Mouse (Mus musculus) macrophage (primary cell): ENCODE results near the gene Aff1. TPM values are rescaled to one million over a fixed set of nuclear protein-coding genes. Genes with fewer than 3 reads are reported as not detected.

Experiments
- H3K27ac ChIP-seq: fragments of 350-480 bp; formaldehyde crosslinking; 2 replicates; pipeline ENCODE4 v1.9.0; 2021
- H3K36me3 ChIP-seq: fragments of 350-480 bp; formaldehyde crosslinking; 2 replicates; pipeline ENCODE4 v1.9.0; 2021; ENCODE audit errors: inconsistent target
- H3K4me3 ChIP-seq: fragments of 350-480 bp; formaldehyde crosslinking; 2 replicates; pipeline ENCODE4 v1.9.0; 2021; ENCODE audit errors: inconsistent target
- H3K79me2 ChIP-seq: fragments of 350-480 bp; formaldehyde crosslinking; 2 replicates; pipeline ENCODE4 v1.9.0; 2021; ENCODE audit errors: inconsistent target
- WGBS: methylation state at CpG from one replicate; pipeline ENCODE4 v1.1.7; 2026; ENCODE audit warnings: inconsistent platforms; ENCODE audit not compliant: missing documents; 5-methylcytosine and 5-hydroxymethylcytosine counted together
- polyA plus RNA-seq: library from polyadenylated mRNA; stranded (reverse); fragments of 250-400 nt; gene quantifications from 3 replicates; pipeline ENCODE4 v1.2.4, GENCODE M21; 2018; ENCODE audit warnings: inconsistent platforms

The Aff1 gene
- polyA plus RNA-seq, 1 experiment from 2014 or later, result 46.7 TPM

DNA sequence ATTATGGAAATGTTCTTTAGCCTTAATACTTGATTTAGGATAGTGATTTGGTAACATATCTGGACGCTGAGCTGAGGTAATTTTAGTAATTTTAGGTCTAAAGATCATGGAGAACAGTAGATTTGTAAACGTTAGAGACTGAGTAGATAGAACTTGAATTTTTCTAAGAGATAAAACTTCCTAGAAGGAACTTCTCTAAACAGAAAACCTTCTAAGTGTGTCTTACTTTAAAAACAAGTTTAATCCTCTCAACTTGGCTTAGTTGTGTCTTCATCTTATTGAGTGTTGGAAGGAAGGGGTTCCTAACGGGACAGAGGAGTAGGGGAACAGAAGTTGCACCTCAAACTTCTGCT, 62.9 kb downstream of the Aff1 start:
- Histone ChIP-seq H3K27ac (peak overlapping the region; percentile 86), H3K36me3 (no peaks in the 10 kb centered on the region), H3K79me2 (peaks cover 83% of the 10 kb centered on the region), H3K4me3 (peak overlapping the region; percentile 71)
- WGBS, result 0% methylated on average over 3 of the region's 3 CpGs

DNA sequence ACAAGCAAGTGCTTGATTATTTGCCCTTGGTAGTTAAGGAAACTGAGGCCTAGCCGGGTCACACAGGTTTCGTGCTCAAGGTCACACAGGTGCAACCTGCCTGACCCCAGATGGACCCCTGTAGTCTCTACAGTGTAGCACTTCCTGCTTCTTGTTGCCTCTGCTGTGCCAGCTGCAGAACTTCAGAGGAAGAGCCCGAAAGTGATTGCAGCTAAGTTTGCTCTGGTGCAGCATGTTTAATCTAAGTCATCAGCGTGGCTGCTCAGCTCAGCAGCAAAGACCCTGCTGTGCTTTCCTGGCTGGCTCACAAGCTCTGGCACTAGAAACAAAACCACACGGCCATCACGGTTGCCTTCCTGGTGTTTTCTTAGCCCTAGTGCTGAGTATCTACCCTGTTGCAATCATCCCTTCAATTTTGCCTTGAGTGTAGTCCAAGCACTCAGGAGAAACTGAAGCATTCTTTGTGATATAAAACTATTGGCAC, 64.1 kb downstream of the Aff1 start:
- H3K36me3 ChIP-seq, result no peaks in the 10 kb centered on the region
- H3K79me2 ChIP-seq, result peaks cover 83% of the 10 kb centered on the region
- WGBS, result 13% methylated on average over 6 of the region's 6 CpGs
- H3K4me3 ChIP-seq, result no peak overlapping the region
- H3K27ac ChIP-seq, result peak overlapping the region; percentile 86

DNA sequence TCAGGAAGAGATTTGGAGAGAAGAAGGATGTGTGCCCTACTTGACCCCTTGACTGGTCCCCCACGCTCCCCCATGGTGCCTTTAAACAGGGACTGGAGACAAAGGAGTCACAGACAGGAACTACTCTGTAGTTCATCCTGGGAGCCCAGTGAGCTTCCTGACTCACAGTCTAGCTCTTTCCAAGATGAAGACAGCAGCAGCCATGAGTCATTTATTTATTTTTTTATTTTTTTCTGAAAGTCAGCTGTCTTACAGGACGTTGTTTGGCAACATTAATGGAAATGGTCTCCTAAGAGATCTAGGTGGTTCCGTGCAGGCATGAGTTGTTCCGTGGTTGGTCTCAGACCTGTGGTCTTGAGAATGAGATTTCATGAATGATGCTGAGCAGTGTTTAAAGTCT, 66.3 kb downstream of the Aff1 start:
- Histone ChIP-seq H3K36me3 (no peaks in the 10 kb centered on the region), H3K4me3 (no peak overlapping the region), H3K27ac (no peak overlapping the region), H3K79me2 (peaks cover 92% of the 10 kb centered on the region)
- 53% methylated on average over 4 of the region's 4 CpGs for WGBS

DNA sequence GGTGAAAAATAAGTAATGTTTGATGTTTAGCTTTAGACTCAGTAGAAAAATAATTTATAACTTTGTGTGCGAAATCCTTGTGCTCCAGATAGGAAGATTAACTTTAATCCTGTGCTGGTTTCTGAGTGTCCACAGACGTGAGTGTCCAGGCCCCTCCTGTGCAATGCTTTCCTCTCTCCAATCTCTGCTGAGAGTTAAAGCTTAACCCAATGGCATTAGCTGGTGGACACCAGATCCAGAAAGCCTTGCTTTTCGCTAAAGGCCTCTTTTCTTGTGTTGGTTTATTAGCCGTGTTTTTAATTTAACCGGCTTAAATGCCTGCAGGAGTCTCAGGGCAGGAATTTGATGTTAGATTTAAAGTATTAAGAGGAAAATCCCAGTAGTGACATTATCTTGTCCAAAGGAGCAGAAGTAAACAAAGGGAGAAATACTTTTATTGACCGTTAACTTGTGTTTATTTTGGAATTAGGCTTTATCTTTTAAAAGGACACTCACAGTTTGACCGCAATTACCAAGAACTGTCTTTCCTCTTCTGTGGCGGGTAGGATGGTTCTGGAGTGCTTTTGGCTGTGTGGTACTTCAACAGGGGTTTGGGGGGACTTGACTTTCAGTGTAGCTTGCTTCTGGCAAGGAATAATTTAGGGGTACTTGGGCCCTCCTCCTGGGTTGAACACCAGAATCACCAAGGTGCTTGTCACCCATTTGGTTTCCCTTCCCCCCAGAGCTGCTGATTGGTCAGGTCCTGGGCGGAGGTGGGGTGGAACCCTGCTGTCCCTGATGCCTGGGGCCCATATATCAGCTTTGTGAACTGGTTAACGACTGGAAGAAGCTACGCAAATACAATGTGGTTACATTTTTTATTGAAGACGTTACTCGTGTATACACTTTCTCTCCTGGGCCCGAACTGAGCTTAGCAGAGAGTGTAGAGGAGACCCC, 67.6 kb downstream of the Aff1 start:
- H3K79me2 ChIP-seq, result peaks cover 100% of the 10 kb centered on the region
- no peak overlapping the region; the same call in 1 of the 2 replicates for H3K4me3 ChIP-seq
- peak overlapping the region; percentile 75 for H3K27ac ChIP-seq
- 54% methylated on average over 14 of the region's 14 CpGs for WGBS
- H3K36me3 ChIP-seq, result no peaks in the 10 kb centered on the region; the same call in 1 of the 2 replicates

DNA sequence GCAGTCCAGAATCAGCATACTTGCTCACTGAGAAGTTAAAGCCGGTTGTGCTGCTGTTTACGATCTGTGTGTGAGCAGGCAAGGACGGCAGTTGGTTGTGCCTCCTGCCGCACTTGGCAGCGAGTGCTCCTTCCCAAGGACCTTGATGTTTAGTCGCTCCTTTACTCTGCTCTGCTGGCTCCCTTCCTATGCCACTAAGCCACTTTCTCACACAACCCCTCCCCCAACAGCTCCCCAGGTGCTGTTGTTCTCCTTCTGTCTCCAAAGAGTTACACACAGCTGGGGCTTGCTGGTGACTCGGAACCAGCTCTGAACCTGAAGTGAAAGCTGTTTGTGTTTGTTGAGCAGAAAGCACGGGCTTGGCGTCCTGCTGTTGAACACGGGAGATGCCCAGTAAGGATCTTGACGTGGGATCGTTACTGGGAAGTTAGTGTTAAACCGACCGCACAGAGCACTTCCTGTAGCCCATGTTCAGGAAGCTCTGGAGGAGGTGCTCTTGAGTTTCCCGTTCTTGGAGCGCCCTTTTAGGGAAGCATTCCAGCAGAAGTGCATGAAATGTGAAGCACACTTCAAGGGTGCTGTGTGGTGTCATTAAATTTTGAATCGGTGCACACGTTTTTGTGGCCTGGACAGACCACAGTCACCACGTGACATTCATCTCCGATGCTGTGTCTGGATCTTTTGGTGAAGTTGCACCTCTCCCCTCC, 68.4 kb downstream of the Aff1 start:
- Histone ChIP-seq H3K79me2 (peaks cover 100% of the 10 kb centered on the region), H3K36me3 (peaks cover 6% of the 10 kb centered on the region), H3K4me3 (peak overlapping the region; percentile 10; the same call in 1 of the 2 replicates), H3K27ac (peak overlapping the region; percentile 75)
- 3% methylated on average over 20 of the region's 20 CpGs for WGBS

DNA sequence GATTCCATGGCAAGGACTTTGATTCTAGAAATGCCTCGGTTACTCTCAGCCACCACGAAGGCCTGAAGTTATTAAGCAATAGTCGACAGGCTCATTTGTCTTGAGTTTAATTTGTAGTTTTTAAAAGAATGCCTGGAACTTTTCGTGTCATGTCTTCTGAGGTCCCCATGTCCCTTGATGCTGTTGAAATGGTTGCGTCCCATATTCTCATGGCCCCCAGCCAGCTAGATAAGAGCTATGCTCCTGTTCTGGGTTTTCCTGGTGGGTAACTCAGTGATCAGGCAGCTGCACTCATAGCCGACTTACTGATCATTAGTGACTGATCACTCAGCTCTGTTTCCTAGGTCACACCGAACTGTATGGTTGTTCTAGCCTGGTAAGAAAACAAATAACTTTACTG, 69.6 kb downstream of the Aff1 start:
- Histone ChIP-seq H3K27ac (no peak overlapping the region), H3K79me2 (peaks cover 100% of the 10 kb centered on the region), H3K36me3 (peaks cover 12% of the 10 kb centered on the region), H3K4me3 (no peak overlapping the region)
- 54% methylated on average over 7 of the region's 7 CpGs for WGBS

DNA sequence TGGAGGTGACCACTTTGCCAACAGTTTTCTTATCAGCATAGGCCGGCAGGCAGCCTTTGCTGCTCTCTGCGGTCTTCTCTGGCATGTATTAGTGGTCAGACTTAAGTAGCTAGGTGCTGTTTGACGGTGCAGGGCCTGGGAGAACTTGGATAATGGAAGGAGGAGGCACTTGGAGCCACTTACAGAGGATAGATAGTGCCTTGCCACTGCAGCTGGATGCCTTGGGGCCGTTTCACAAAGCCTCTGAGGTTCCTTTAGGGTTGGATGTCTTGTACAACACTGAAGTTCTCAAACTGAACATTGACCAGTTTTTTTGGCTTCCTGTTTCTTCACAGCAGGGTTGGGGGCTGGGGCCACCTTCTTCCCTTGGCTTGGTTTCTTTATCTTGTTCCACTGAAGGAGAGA, 70.7 kb downstream of the Aff1 start:
- 10% methylated on average over 4 of the region's 4 CpGs for WGBS
- peak overlapping the region; percentile 41 for H3K27ac ChIP-seq
- H3K4me3 ChIP-seq, result no peak overlapping the region
- peaks cover 100% of the 10 kb centered on the region for H3K79me2 ChIP-seq
- H3K36me3 ChIP-seq, result peaks cover 12% of the 10 kb centered on the region

DNA sequence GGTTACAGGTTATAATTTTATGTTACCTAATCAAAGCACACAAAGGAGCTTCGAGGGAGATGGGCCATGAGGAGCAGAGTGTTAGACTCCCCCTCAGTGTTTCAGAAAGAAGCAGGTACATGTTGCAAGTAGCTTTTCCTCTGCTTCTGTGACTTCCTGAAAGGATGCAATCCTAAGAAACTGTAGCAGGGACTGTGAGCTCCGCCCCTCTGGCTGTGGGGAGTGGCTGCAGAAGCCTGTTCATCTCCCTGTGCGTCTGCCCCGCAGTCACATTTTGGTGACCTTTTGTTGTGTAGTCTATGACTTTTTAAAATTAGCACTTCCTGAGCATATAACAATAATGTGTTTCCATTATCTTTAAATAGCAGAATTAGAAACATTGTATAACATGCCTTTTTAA, 73.2 kb downstream of the Aff1 start:
- Histone ChIP-seq H3K36me3 (peaks cover 22% of the 10 kb centered on the region), H3K4me3 (no peak overlapping the region), H3K79me2 (peaks cover 100% of the 10 kb centered on the region), H3K27ac (no peak overlapping the region)
- WGBS, result 85% methylated on average over 4 of the region's 4 CpGs

DNA sequence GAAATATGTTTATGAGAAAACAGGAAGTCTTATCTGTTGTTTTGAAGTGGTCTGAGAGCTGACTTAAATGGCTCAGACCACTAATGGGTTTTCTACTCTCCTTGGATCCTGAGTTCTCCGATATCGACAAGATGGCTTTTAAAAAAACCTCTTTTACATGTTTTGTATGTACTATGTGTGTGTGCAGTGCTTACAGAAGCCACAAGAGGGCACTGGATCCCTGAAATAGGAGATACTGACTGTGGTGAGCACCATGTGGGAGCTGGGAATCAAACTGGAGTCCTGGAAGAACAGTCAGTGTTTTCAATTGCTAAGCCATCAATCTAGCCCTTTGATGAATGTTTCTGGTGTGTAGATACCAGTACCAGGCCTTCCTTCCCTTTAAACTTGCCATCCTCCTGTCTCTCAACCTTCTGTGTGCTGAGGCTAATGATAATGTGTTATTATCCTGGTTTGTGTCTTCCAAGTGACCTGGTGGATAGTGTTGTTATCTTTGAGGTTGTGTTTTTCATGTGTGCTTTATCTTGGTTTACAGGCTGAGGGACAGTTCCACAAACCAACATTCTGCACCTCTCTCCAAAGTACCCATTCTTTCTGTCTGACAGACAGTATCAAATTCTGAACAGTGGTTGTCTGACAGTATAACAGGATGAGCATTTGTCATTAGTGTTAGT, 73.7 kb downstream of the Aff1 start:
- H3K79me2 ChIP-seq, result peaks cover 100% of the 10 kb centered on the region
- H3K27ac ChIP-seq, result no peak overlapping the region
- WGBS, result 89% methylated on average over 2 of the region's 2 CpGs
- H3K36me3 ChIP-seq, result peaks cover 22% of the 10 kb centered on the region
- no peak overlapping the region for H3K4me3 ChIP-seq

DNA sequence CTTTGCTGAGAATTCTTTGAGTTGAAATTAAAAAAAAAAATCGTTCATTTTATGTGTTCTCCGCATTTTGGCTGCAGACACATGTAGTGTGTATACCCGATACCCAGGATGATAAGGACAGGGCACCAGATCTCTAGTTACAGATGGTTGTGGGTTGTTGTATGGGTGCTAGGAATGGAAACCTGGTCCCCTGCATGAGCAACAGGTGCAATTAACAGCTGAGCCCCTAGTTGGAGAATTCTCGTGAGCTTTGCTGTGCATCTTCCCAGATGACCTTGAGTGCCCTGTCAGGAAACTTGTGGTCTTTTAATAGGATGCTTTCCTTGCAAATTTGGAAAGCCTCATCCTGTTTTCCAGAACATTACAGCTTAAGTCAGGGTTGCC, 74.2 kb downstream of the Aff1 start:
- WGBS, result 92% methylated on average over 4 of the region's 4 CpGs
- H3K27ac ChIP-seq, result no peak overlapping the region
- no peak overlapping the region for H3K4me3 ChIP-seq

DNA sequence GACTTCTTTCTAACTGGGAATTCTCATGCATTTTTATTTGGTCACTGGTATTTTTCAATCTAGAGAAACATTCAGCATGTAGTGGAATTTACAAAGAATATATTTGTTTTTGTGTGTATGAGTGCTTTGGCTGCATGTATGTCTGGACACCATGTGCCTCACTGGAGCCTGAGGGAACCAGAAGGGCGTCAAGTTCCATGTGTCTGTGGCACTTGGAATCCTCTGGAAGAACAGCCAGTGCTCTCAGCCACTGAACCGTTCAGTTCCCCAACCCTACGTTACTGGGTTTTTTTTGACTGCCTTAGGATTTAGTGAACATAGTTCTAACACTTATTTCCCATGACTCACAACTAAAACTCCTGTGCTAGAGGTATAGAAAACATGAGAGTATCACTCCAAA, 76.8 kb downstream of the Aff1 start:
- peaks cover 22% of the 10 kb centered on the region for H3K36me3 ChIP-seq
- no peak overlapping the region for H3K4me3 ChIP-seq
- peaks cover 100% of the 10 kb centered on the region for H3K79me2 ChIP-seq
- H3K27ac ChIP-seq, result no peak overlapping the region
- WGBS, result 90% methylated on average over 3 of the region's 3 CpGs

More for the DNA sequence above, 74.2 kb downstream of the Aff1 start:
- Histone ChIP-seq H3K36me3 (peaks cover 22% of the 10 kb centered on the region), H3K79me2 (peaks cover 100% of the 10 kb centered on the region)

DNA sequence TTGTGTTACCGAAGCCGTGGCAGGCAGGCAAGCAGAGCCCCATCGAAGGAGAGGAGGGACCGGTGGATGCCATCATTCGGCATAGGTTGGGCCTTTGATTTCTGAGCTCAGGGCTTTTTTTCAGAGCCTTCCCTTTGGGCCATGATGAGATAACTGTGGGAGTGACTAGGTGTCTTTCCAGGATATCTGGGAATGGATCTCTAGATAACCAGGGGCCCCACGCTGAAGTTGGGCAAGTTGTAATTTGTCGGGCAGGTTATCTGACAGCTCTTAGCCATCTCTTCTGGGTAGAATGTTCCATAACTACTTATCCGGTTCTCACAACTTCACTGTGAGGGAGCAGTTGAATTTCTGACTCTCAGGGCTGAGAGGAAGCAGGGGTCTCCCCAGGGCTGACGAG, 77.5 kb downstream of the Aff1 start:
- 86% methylated on average over 9 of the region's 9 CpGs for WGBS
- Histone ChIP-seq H3K27ac (no peak overlapping the region), H3K79me2 (peaks cover 100% of the 10 kb centered on the region), H3K36me3 (peaks cover 22% of the 10 kb centered on the region), H3K4me3 (no peak overlapping the region)

DNA sequence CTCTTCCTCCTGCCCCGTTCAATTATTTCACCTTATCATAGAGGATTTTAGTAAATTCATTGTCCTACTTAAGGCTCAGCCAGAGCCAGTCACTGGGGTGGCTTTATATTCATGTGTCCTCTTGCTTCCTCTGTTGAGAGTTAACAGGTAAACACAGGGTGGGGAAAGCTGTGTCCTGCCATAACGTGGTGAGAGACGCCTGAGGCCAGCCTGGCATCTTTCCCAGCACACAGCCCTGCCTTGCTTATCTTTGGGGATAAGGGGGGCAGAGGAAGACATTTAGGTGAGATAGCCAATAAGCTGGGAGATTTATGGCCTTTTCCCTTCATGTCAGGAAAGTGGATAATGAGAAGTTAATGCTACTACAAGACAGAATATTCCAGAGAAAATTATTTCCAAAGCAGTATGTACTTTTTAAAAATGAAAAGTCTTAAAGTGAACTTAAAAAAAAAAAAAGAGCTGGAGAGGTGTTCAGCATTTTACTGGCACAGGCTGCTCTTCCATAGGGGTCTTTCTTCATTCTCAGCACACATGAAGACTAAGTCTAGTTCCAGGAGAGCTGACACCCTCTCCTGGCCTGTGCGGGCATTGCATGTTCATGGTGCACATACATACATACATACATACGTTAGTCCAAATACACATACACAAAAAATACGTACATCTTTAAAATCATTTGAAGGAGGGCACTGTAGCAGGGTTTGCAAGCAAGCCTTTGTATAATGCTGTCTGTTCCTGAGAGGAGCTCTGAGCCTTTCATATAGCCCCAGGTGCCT, 78.5 kb downstream of the Aff1 start:
- H3K27ac ChIP-seq, result no peak overlapping the region
- 69% methylated on average over 4 of the region's 6 CpGs for WGBS
- H3K36me3 ChIP-seq, result peaks cover 16% of the 10 kb centered on the region; the same call in 1 of the 2 replicates
- no peak overlapping the region for H3K4me3 ChIP-seq
- peaks cover 100% of the 10 kb centered on the region for H3K79me2 ChIP-seq

DNA sequence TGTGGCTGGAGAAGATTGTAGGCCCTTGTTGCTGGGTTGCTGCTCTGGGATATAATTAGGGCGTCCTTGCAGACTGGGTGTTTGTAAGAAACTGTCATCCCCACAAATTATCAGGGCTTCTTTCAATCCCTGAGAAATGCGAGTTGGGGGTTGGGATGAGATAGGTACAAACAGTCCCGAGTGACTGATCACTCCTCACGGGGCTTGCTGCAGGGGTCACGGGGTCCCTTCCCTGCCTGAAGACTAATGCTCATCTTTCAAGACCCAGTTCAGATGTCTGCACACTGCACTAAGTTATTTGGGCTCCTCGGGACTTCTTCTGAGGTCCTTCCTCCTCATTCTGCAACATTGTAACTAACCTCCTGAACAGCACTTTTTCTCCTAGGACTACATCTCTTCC, 79.2 kb downstream of the Aff1 start:
- Histone ChIP-seq H3K27ac (no peak overlapping the region), H3K79me2 (peaks cover 100% of the 10 kb centered on the region), H3K4me3 (no peak overlapping the region), H3K36me3 (peaks cover 10% of the 10 kb centered on the region; the same call in 1 of the 2 replicates)
- WGBS, result 93% methylated on average over 6 of the region's 6 CpGs
